Mouse (Mus musculus) frontal cortex, postnatal 25 days (tissue): ENCODE measurements around the gene Tmprss7.

Experiments
- DNase-seq, 2 experiments: peaks; one replicate each; pipeline ENCODE4 v3.0.0; 2022; ENCODE audit warnings: low spot score in 2 of 2

The Tmprss7 gene

GRCm38 (mm10) chr16:45693558-45693957 lies at the start of gene Tmprss7:
Gene Tmprss7 (minus strand): TSS chr16:45693658.
- DNase-seq: no peak

GRCm38 (mm10) chr16:45742615-45743476 lies 49.4 kb upstream of the Tmprss7 start, which contains the start of gene Abhd10:
Gene Abhd10 (minus strand): TSS chr16:45742955.
- peak; percentile 95 to 96 for DNase-seq

- DNase-seq: no peak
These were observed 44.4 kb upstream of the Tmprss7 start for GRCm38 (mm10) chr16:45737880-45738279.

GRCm38 (mm10) chr16:45736724-45737123 lies 43.3 kb upstream of the Tmprss7 start:
- no peak for DNase-seq

GRCm38 (mm10) chr16:45729163-45729562 lies 35.7 kb upstream of the Tmprss7 start:
- DNase-seq: no peak

GRCm38 (mm10) chr16:45724742-45725102 lies 31.3 kb upstream of the Tmprss7 start:
- DNase-seq: peak in 1 of 2 experiments; percentile 36

GRCm38 (mm10) chr16:45724061-45724741 lies 30.7 kb upstream of the Tmprss7 start, which contains the start of gene Tagln3:
Gene Tagln3 (minus strand): TSS chr16:45724608.
- DNase-seq: peak; percentile 59 to 60

- peak in 1 of 2 experiments; percentile 33 for DNase-seq
These were observed 29.9 kb upstream of the Tmprss7 start for GRCm38 (mm10) chr16:45723172-45723901.

DNA sequence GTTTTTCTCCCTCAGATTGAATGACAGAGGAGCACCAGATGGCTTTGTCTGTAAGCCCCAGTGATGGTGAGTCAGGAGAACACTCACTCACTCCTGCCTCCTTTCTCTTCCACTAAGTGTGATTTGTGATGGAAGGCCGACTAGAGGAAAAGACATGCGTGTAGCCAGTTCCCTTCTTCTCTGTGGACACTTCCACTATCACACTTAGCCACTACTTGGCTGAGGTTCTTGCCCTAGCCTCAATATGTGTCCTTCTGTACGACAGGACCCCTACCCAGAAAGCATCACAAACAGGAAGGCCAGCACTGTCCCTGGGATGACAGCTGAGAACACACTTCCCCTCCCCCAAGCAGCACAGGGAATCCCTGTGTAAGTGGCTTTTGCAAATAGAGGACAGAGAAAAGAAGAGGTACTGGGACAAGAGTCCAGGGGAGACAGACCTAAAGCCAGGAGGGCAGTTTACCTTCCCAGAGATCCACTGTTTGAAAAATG lies 29.0 kb upstream of the Tmprss7 start:
- peak in 1 of 2 experiments; percentile 27 for DNase-seq

- DNase-seq: no peak
These were observed 26.7 kb upstream of the Tmprss7 start for GRCm38 (mm10) chr16:45720022-45720630.

GRCm38 (mm10) chr16:45718296-45718695 lies 24.8 kb upstream of the Tmprss7 start:
- no peak for DNase-seq

DNA sequence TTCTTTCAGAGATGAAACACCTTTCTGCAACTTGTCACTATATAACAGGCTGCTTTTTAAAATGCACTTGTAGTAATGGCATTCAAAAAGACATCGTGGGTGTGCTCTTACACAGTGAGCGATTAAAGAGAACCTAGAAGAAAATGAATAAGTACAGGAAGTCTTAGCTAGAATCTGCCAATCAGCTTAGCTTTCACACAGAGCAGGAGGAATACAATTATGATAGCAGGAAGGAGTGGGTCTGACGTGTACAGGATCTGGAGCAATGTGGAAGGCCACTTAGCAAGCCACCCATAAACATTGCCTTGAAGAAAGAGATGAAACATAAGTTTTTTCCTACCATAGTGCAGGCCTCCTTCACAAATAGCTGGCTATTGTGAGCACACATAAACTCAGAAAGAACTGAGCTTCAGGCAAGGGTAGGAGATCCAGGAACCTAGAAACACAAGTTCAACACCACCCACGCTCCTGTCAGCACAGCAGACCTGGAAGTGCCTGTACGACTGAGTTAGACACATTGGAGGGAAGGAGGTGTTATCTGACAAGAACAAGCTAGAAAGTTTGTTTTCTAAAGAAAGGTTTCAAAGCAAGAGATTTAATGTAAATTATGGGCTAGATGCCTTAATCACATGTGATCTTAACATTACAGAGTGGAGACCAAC lies 21.2 kb upstream of the Tmprss7 start:
- DNase-seq: no peak

GRCm38 (mm10) chr16:45713878-45714277 lies 20.4 kb upstream of the Tmprss7 start:
- DNase-seq: no peak

- DNase-seq: no peak
These were observed 19.8 kb upstream of the Tmprss7 start for GRCm38 (mm10) chr16:45713261-45713660.

- DNase-seq: no peak
These were observed 17.8 kb upstream of the Tmprss7 start for GRCm38 (mm10) chr16:45711263-45711662.

DNA sequence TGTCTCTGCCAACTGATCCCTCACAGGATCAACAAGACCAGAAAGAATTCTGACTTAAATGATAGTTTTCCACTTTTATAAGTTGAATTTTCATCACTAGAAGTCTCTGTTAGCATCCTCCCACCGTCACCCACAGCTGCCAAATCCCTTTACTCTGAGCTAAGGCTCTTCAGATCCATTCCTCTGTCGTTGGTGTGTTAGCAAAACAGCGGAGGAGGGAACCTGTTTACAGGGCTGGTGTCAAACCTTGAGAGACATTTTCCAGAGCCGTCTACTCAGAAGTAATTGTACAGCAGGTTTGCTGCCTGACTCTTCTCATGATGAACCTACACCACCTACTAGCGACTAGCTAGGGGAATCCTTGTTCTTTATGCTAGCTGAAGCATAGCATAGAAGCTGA lies 5.8 kb upstream of the Tmprss7 start:
- DNase-seq: no peak

GRCm38 (mm10) chr16:45697996-45698395 lies 4.5 kb upstream of the Tmprss7 start:
- no peak for DNase-seq

DNA sequence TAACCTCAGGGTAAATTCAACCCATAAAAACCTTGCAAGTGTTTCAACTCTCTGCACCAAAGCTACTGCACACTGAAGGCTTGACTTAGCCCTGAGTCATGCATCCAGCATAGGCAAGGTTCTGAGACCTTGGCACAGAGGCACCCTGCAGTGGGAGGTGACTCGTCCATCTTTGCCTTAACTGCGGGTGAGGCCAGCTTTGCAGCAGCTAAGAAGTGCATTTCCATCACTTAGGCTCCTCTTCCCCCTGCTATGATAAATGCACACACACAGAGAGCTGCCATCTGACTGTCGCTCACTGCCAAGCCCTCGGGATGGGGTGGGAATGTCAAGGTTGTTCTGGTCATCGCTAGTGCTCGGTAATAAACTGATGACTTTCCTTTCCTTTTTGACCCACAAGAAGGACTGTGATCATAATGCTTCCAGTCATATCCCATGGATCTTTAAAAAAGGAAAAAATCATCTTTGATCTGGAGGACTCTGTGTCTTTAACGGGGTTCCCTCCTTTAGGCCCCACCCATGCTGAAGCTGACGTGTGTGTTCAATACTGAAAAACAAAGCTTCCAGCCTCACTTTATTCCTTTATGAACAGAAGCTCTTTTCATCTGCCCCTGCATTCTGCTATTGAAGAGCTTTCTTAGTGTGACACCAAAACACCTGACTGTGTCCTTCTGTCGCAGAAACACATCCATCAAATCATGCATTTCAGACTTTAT lies 2.1 kb upstream of the Tmprss7 start:
- no peak for DNase-seq

GRCm38 (mm10) chr16:45692851-45693250 lies 607 bp downstream of the Tmprss7 start:
- no peak for DNase-seq

DNA sequence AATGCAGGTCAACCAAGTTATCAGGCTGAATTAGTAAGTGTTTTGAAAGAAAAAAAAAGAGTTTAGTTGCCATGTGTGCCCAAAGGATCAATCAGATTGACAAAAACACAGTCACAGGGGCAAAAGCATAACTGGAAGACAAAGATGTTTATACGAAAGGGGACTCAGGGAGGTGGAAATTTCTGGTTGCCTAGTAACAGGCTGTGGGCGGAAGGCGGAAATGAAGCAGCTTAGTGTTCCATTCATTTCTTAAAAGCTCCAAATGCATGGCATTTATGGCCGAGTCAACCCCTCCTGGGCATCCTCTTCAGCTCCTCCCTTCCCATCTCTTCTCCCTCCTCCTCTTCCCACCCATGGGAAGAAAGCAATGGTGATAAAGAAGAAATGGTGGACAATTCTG lies 3.3 kb downstream of the Tmprss7 start:
- no peak for DNase-seq
